Mouse (Mus musculus) cortical plate, adult 2 months (tissue): ENCODE results near the gene Dhx37.

Experiments used
- CTCF ChIP-seq: fragments of 200-500 bp; IDR thresholded peaks from 2 replicates; pipeline ENCODE4 v1.5.1; 2011; ENCODE audit warnings: mild to moderate bottlenecking, control low read depth, low read length; ENCODE audit not compliant: insufficient read depth; ENCODE audit errors: extremely low read depth
- POLR2A ChIP-seq: fragments of 200-500 bp; IDR thresholded peaks from 2 replicates; pipeline ENCODE4 v1.6.1; 2011; ENCODE audit warnings: mild to moderate bottlenecking, low read length, control low read depth; ENCODE audit not compliant: insufficient read depth; ENCODE audit errors: extremely low read depth

- TF ChIP-seq CTCF (no peak), POLR2A (no peak)
Observed at GRCm38 (mm10) chr5:125407020-125407830, 26.7 kb downstream of the Dhx37 start.
